Mouse (Mus musculus) retina, adult 2 months (tissue): Measurements from ENCODE around the gene Capn6.

Experiments
- DNase-seq: peaks from one replicate; pipeline ENCODE4 v3.0.0-alpha.2; 2012; ENCODE audit warnings: low read depth, low spot score

The Capn6 gene

GRCm38 (mm10) chrX:143827212-143827611, at the start of gene Capn6:
TSS of gene Capn6 (minus strand) at chrX:143827414.
- no peak for DNase-seq

- DNase-seq = no peak
Observed at GRCm38 (mm10) chrX:143867129-143867664, 40.0 kb upstream of the Capn6 start.

DNA sequence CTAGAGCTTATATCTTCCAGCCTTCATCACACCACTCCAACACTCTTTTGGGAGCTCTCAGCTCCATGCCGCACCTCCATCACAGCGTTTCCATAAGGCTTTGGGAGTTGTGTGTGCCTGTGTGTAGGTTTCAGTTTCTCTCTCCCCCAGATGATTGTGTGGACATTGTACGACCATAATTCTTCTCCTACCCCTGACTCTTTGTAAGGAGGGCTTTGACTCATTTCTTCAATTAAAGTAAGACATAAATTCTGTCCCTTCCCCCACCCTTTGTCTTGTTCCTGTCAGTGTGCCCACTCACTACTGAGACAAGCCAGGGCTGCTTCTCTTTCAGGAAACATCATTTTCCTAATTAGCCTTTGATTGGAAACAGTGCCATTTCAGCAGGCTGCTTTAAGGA, 24.1 kb upstream of the Capn6 start:
- DNase-seq = no peak

DNA sequence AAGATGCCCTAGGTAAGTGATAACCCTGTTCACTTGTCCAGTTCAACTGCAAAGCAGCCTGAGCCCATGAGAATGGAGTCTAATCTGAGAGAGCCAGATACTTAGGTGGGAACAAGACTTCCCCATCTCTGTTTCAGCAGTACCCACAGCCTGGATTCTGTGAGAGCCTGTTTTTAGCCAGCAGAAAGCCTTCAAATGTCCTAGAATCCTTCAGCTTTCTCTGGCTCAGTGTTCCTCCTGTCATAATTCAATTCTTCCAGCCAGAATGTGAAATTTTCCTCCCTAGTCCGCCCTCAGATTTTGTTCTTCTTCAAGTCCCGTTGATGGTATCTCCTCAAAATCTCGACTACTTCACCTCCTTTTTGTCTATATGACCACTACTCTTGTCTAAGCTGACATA, 22.8 kb upstream of the Capn6 start:
- DNase-seq = no peak

- no peak for DNase-seq
Observed at GRCm38 (mm10) chrX:143846637-143847036, 19.4 kb upstream of the Capn6 start.

GRCm38 (mm10) chrX:143826521-143826920, 693 bp downstream of the Capn6 start:
- no peak for DNase-seq

GRCm38 (mm10) chrX:143818961-143819360, 8.3 kb downstream of the Capn6 start:
- DNase-seq = no peak

DNA sequence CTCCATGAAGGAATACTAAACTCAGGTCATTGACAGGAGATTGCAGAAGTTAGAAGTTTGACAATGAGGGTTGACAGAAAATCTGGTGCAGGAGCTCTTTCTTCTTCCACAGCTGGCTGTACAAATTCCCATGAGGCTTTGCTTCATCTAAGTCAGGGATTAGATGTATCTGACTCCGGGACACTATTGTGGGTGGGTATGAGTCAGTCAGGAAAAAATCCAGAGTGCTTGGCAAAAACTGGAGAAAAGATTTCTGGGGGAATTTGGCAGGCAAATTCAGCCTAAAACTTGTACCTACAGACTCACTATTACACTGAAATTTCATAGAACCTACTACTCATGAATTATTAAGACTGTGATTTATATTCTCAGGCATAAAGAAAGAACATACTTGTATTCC, 11.3 kb downstream of the Capn6 start:
- DNase-seq = no peak

- DNase-seq = no peak
Observed at GRCm38 (mm10) chrX:143762556-143762955, 64.7 kb downstream of the Capn6 start.
